Comparison of ENCODE assay signal across 6 mouse cellular contexts in the genomic region with DNA sequence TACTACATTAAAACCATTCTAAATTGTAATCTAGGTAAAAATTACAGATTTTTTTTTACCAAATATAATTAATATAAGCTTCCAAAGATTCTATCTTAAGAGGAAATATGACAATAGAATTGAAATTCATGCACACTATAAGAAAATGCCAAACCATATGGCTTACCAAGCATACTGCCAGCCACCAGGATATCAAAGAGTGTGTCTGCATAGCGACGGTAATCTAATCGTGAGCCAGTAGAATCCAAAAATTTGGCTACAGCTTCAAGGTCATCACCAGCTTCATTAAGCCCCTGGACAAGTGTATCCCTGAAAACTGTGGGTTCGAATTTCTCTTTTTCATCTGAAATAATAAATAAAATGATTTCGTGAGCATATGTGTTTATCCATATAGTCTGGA.
"Had no signal": no experiment of that assay in that cellular context is flagged by ENCODE, and none has a peak within 500 bp of the region (broad histone marks: within the 10 kb centered on the region; RNA-seq: fewer than 3 reads in every experiment).

No protein-coding gene starts in this region.

- DNase-seq: lung, postnatal 14 days; lung, postnatal 36 days; right cerebral cortex, postnatal 14 days; thymus, adult 2 months; thymus, postnatal 25 days; thymus, postnatal 4 days had no signal
